Mouse (Mus musculus) cortical plate, adult 2 months (tissue): ENCODE data around the gene Bicd2. TPM values are rescaled to one million over a fixed set of nuclear protein-coding genes. Genes with fewer than 3 reads are reported as not detected.
A peak's percentile ranks its signal among the peaks of the same experiment; 100 is the strongest.
"Not testable (repeated sequence)": the region's sequence is repeated elsewhere in the genome, so short reads cannot be mapped to it uniquely, and the experiment has no call there.

Experiments
- H3K27ac ChIP-seq: fragments of 200-500 bp; 2 replicates; pipeline ENCODE4 v1.5.1; 2012; ENCODE audit warnings: low read length, control low read depth, inconsistent platforms; ENCODE audit not compliant: insufficient read depth
- H3K4me1 ChIP-seq: fragments of 200-500 bp; 2 replicates; pipeline ENCODE4 v1.6.1; 2011; ENCODE audit warnings: low read length; ENCODE audit not compliant: control insufficient read depth, insufficient read depth
- H3K4me3 ChIP-seq: fragments of 200-500 bp; 2 replicates; pipeline ENCODE4 v1.5.1; 2011; ENCODE audit warnings: mild to moderate bottlenecking, low read length, control low read depth; ENCODE audit not compliant: insufficient read depth
- CTCF ChIP-seq: fragments of 200-500 bp; IDR thresholded peaks from 2 replicates; pipeline ENCODE4 v1.5.1; 2011; ENCODE audit warnings: mild to moderate bottlenecking, control low read depth, low read length; ENCODE audit not compliant: insufficient read depth; ENCODE audit errors: extremely low read depth
- POLR2A ChIP-seq: fragments of 200-500 bp; IDR thresholded peaks from 2 replicates; pipeline ENCODE4 v1.6.1; 2011; ENCODE audit warnings: mild to moderate bottlenecking, low read length, control low read depth; ENCODE audit not compliant: insufficient read depth; ENCODE audit errors: extremely low read depth
- polyA plus RNA-seq: library from polyadenylated mRNA; depleted of rRNA; stranded (reverse); fragments of >200 nt; gene quantifications from 2 replicates; pipeline ENCODE4 v1.2.3, GENCODE M21; 2012

Gene Bicd2
- polyA plus RNA-seq, 1 experiment: 49.5 TPM

DNA sequence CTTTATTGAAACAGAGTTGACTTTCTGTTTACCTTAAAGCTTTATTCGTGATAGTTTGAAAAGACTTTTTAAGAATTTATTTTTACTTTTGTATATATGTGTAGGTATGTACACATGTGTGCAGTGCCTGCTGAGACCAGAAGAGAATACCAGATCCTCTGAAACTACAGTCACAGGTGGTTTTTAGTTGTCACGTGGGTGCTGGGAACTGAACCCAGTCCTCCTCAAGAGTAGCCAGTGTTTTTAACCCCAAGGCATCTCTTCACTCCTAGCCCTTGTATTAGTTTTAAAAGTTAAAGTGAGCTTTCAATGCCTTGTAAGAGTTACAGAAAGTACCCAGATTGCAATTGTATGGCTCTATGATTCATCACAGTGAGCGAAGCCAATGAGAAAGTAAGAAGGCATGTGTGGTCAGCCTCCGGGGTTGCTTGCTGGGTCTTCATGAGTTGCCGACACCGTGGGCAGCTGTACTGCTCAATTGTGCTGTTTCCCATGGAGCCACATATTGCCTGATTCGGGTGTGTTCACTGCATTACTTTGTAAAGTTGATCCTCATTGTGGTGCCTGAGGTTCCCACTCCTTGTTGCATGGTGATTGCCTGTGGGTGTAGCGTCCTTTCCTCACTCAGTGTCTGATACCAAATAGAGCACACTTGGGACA is 16.1 kb downstream of the Bicd2 start:
- Histone ChIP-seq H3K27ac (no peak overlapping the region), H3K4me1 (peaks cover 8% of the 10 kb centered on the region), H3K4me3 (no peak overlapping the region)
- TF ChIP-seq POLR2A: no peak
- TF ChIP-seq CTCF: no peak

DNA sequence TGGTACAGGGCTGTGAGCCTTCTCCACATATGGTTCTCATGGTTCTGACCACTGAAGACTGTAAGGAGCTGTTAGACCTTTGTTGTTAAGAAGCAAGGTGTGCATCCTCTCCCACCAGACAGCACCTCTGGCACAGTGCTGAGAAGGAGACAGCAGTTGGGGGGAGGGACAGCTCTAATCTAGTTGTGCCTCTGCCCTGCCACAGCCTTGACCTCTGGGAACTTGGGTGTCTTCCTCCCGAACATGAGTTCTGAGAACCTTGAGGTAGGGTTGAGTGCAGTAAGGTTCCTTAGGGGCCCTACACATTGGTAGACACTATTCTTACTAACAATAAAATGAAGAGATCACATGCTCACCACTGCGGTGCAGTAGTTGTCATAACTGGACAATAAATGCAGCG is 16.8 kb downstream of the Bicd2 start:
- Histone ChIP-seq H3K27ac (no peak overlapping the region), H3K4me3 (no peak overlapping the region), H3K4me1 (peaks cover 7% of the 10 kb centered on the region)
- TF ChIP-seq CTCF (no peak), POLR2A (no peak)

DNA sequence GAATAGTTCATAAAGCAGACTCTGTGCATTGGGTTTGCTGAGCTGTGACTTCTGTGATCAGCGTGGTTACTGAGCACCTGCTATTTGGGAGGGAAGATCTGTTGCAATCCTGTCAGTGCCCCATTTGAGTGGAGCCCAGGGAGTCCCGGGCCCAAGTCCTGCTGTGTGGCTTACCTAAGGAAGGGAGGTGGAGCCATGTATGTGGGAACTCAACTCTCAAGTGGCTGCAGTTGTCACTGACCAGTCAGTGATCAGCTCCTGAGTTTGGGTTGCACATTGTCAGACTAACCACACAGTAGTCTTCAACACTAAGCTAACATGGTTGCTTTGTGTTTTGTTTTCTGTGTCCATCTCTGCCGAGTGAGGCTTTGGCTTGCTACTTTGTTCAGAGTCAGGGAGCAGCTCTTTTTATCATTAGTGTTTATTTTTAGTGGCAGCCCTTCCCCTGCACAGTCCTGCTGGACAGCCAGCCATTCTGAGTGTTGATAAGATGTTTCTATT is 19.6 kb downstream of the Bicd2 start:
- H3K27ac ChIP-seq: no peak overlapping the region
- no peak overlapping the region for H3K4me3 ChIP-seq
- no peak for TF ChIP-seq POLR2A
- TF ChIP-seq CTCF: no peak
- H3K4me1 ChIP-seq: peaks cover 2% of the 10 kb centered on the region; the same call in 1 of the 2 replicates

DNA sequence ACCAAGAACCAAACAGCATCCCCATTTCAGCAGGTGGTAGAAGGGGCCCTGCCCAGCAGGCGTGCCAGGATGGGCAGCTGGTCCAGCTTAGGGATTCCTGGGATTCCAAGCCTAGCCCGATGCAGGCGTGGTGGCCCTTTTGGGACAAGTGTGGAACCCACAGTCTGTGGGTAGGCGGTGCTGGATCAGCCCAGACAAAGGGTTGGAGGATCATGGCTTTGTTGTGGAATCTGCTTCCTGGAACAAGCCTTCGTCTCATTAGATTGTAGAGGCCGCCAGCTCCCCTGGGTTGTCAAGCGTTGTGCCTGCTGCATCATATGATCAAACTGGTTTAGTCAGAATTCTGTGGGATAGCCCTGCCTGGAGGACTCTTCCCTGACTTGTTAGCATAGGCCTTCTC is 21.0 kb downstream of the Bicd2 start:
- no peak overlapping the region for H3K4me3 ChIP-seq
- H3K27ac ChIP-seq: no peak overlapping the region
- no peak for TF ChIP-seq CTCF
- no peak for TF ChIP-seq POLR2A
- peaks cover 2% of the 10 kb centered on the region; the same call in 1 of the 2 replicates for H3K4me1 ChIP-seq

DNA sequence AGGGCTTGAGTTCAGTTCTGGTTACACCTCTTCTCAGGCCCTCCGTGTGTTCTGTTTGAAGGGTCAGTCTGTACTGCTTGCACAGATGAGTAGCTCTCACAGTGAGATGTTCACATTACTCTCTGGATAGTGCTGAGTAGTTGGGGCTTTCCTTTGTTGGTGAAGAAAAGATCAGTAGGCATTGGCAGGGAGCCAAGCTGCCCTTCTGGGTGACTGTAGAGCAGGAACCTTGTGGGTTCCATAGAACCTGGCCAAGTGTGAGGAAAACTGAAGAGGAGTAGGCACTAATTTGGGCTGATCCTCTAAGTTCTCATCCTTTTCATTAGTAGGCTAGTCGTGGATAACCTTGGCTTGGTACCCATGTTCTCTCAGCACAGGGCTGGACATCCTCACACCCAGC is 21.4 kb downstream of the Bicd2 start:
- Histone ChIP-seq H3K4me1 (peaks cover 2% of the 10 kb centered on the region; the same call in 1 of the 2 replicates), H3K4me3 (no peak overlapping the region), H3K27ac (no peak overlapping the region)
- no peak for TF ChIP-seq CTCF
- TF ChIP-seq POLR2A: no peak

DNA sequence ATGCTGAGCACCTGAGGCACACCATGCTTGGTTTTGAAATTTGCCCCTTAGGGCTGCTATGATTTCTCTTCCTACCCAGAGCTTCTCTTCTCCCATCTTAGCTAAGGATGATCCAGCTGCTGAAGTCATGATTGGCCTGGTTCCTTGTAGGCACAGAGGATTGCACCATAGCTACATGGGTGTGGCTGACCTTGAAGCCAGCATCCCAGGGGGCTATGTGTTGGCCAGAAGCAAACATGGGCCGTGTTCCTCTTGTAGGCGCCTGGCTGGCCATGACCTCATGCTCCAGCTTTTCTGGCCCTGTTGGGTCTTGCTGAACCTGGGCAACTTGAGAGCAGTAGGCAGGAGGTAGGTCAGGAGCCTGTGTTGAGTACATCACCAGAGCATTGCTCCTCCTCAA is 23.3 kb downstream of the Bicd2 start:
- H3K4me1 ChIP-seq: peaks cover 4% of the 10 kb centered on the region; the same call in 1 of the 2 replicates
- TF ChIP-seq POLR2A (no peak), CTCF (no peak)
- H3K4me3 ChIP-seq: no peak overlapping the region
- no peak overlapping the region for H3K27ac ChIP-seq

DNA sequence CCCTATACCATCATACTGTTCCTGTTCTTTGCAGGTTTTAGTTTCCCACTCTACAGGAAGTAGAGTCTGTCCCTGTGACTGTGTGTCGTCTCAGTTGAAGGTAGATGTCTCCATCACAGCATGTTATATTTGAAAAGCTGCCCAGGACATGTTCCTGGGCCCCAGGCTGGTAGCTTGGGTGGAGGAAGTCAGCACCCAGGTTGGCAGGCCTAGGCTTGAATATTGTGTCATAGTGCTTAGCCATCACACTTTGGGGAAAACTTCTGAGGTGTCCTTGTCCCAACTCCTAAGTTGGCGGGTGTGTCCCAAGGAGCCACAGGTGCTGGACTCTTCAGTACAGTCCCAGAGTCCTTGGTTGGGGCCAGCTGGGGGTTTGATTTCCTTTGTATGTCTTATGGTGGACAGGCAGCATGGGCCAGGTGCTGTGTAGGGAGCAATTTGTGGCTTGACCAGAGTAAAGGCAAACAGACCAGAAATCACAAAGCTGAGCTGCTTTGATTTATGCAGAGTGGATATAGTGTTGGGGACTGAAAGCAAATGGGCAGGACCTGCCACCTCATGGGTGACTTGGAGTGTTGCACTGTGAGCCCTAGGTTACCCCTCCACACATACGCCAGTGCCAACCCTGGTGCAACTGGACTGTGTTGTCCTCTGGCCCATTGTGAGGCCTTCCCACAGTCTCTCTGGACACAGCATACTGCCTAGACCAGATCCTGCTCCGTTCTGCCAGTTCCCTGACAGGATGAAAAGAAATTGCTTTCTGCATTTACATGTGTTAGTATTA is 26.5 kb downstream of the Bicd2 start:
- Histone ChIP-seq H3K4me3 (no peak overlapping the region), H3K27ac (no peak overlapping the region), H3K4me1 (peaks cover 18% of the 10 kb centered on the region)
- TF ChIP-seq CTCF (no peak), POLR2A (no peak)

DNA sequence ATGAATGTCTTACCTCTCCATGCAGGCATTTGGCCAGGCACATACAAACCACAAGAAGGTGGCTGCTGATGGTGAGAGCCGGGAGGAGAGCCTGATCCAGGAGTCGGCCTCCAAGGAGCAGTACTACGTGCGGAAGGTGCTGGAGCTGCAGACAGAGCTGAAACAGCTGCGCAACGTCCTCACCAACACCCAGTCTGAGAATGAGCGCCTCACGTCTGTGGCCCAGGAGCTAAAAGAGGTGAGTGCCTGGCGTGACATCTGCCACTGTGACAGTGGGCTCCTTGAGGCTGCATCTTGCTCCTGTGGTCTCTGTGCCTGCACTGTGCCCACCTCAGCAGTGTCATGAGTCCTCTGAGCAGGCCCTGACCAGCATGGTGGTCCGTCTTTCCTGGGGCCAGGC is 28.0 kb downstream of the Bicd2 start:
- Histone ChIP-seq H3K27ac (no peak overlapping the region), H3K4me3 (no peak overlapping the region), H3K4me1 (peaks cover 17% of the 10 kb centered on the region)
- TF ChIP-seq CTCF (no peak), POLR2A (no peak)

DNA sequence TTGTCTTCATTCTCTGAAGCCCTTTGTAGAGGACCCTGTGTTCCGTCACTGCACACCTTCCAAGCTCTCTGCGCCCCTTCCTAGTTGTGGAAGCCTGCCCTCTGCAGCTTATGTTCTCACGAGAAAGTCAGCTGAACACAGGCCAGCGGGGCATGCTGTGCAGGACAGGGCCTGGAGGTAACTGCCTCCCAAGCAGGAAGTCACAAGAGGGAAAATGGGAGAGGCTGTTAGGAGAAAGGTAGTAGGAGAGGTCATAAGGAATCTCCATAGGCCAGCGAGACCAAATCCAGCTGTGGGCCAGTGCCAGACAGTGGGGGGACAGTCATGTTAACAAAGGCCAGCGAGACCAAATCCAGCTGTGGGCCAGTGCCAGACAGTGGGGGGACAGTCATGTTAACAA is 28.8 kb downstream of the Bicd2 start:
- not testable (repeated sequence) for H3K27ac ChIP-seq, H3K4me3 ChIP-seq
- peaks cover 17% of the 10 kb centered on the region for H3K4me1 ChIP-seq

DNA sequence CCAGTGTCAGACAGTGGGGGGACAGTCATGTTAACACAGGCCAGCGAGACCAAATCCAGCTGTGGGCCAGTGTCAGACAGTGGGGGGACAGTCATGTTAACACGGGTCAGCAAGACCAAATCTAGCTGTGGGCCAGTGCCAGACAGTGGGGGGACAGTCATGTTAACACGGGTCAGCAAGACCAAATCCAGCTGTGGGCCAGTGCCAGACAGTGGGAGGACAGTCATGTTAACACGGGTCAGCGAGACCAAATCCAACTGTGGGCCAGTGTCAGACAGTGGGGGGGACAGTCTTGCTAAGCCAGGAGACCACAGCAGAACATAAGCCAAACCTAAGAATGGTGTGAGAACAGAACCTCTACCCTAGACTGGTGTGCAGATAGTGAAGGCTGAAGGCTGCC is 29.5 kb downstream of the Bicd2 start:
- H3K4me3 ChIP-seq: not testable (repeated sequence)
- H3K27ac ChIP-seq: peak overlapping the region; percentile 78; the same call in 1 of the 2 replicates
- peaks cover 17% of the 10 kb centered on the region for H3K4me1 ChIP-seq
